Mouse (Mus musculus) hindbrain, postnatal 0 days (tissue): ENCODE measurements around the gene Ptpn12. TPM values are rescaled to one million over a fixed set of nuclear protein-coding genes. Genes with fewer than 3 reads are reported as not detected.
A peak's percentile ranks its signal among the peaks of the same experiment; 100 is the strongest.

Source experiments
- ATAC-seq: fragments of 200-750 bp; cut with Nextera tagmentation; 2 replicates; pipeline ENCODE4 v1.8.0; 2017; ENCODE audit warnings: mild to moderate bottlenecking, moderate TSS enrichment, moderate library complexity
- DNase-seq: peaks from one replicate; pipeline ENCODE4 v3.0.0-alpha.2; 2015; ENCODE audit warnings: low spot score
- H3K27ac ChIP-seq: fragments of 300-500 bp; sonication (generic); 2 replicates; pipeline ENCODE4 v1.5.1; 2014; ENCODE audit warnings: mild to moderate bottlenecking
- H3K27me3 ChIP-seq: fragments of 300-500 bp; sonication (generic); 2 replicates; pipeline ENCODE4 v1.6.1; 2014; ENCODE audit warnings: low read length, mixed read lengths; ENCODE audit not compliant: insufficient read depth
- H3K36me3 ChIP-seq: fragments of 300-500 bp; sonication (generic); 2 replicates; pipeline ENCODE4 v1.6.1; 2014; ENCODE audit warnings: low read length, mixed read lengths; ENCODE audit not compliant: insufficient read depth
- H3K4me1 ChIP-seq: fragments of 300-500 bp; sonication (generic); 2 replicates; pipeline ENCODE4 v1.6.1; 2014; ENCODE audit warnings: antibody characterized with exemption, low read length, mixed read lengths; ENCODE audit not compliant: insufficient read depth
- H3K4me2 ChIP-seq: fragments of 300-500 bp; sonication (generic); 2 replicates; pipeline ENCODE4 v1.6.1; 2014; ENCODE audit warnings: low read depth, mild to moderate bottlenecking, low read length, moderate library complexity, mixed read lengths
- H3K4me3 ChIP-seq: fragments of 300-500 bp; sonication (generic); 2 replicates; pipeline ENCODE4 v1.5.1; 2014; ENCODE audit warnings: low read length
- H3K9ac ChIP-seq: fragments of 300-500 bp; sonication (generic); replicated peaks from 2 replicates; pipeline ENCODE4 v1.6.1; 2014; ENCODE audit warnings: mild to moderate bottlenecking, low read length, moderate library complexity, mixed read lengths
- H3K9me3 ChIP-seq: fragments of 300-500 bp; sonication (generic); 2 replicates; pipeline ENCODE4 v1.6.1; 2016; ENCODE audit warnings: low read length, mixed read lengths
- CTCF ChIP-seq: IDR thresholded peaks from 2 replicates; pipeline ENCODE4 v1.5.1; 2016; ENCODE audit warnings: antibody characterized with exemption, control low read depth, low read depth
- WGBS: fragments of 180-500 bp; shearing (Covaris S2); extraction: QIAGEN DNeasy Blood & Tissue Kit; methylation state at CpG from one replicate; pipeline ENCODE4 v1.1.7; 2014; 5-methylcytosine and 5-hydroxymethylcytosine counted together
- polyA plus RNA-seq: library from polyadenylated mRNA; unstranded; fragments of >200 nt; fragmentation: Nextera tagmentation; extraction: Ambion mirVana; gene quantifications from 2 replicates; pipeline ENCODE4 v1.2.1, GENCODE M21; 2015
- total RNA-seq: library from RNA; depleted of rRNA; stranded (reverse); fragments of >200 nt; gene quantifications from 2 replicates; pipeline ENCODE4 v1.2.3, GENCODE M21; 2014

The Ptpn12 gene
- total and polyA plus RNA-seq, 2 experiments from 2014 or later = 11.5 to 20.6 TPM

GRCm38 (mm10) chr5:21032626-21033025 lies 23.1 kb downstream of the Ptpn12 start:
- no peak for TF ChIP-seq CTCF
- Histone ChIP-seq H3K9ac (no peak overlapping the region), H3K4me2 (no peak overlapping the region), H3K9me3 (no peaks in the 10 kb centered on the region), H3K4me3 (no peak overlapping the region), H3K36me3 (no peaks in the 10 kb centered on the region), H3K27me3 (no peaks in the 10 kb centered on the region), H3K27ac (no peak overlapping the region), H3K4me1 (0 out of 2 replicates have a peak, but pooled peaks cover 3% of the 10 kb centered on the region)
- 66% methylated on average over 3 of the region's 3 CpGs for WGBS
- no peak for ATAC-seq
- DNase-seq = no peak

GRCm38 (mm10) chr5:21030226-21030625 lies 25.5 kb downstream of the Ptpn12 start:
- no peak overlapping the region for H3K9ac ChIP-seq
- H3K4me2 ChIP-seq = no peak overlapping the region
- no peak overlapping the region for H3K4me3 ChIP-seq
- H3K27me3 ChIP-seq = no peaks in the 10 kb centered on the region
- H3K36me3 ChIP-seq = peaks cover 3% of the 10 kb centered on the region; the same call in 1 of the 2 replicates
- no peaks in the 10 kb centered on the region for H3K9me3 ChIP-seq
- H3K4me1 ChIP-seq = 0 out of 2 replicates have a peak, but pooled peaks cover 3% of the 10 kb centered on the region
- TF ChIP-seq CTCF = no peak
- ATAC-seq (no peak), DNase-seq (no peak)
- H3K27ac ChIP-seq = no peak overlapping the region

- H3K4me3 ChIP-seq = no peak overlapping the region
- DNase-seq (peak; percentile 9), ATAC-seq (no peak)
- no peak overlapping the region for H3K4me2 ChIP-seq
- WGBS = 52% methylated on average over 5 of the region's 5 CpGs
- H3K9me3 ChIP-seq = no peaks in the 10 kb centered on the region
- H3K4me1 ChIP-seq = no peaks in the 10 kb centered on the region
- no peaks in the 10 kb centered on the region for H3K27me3 ChIP-seq
- no peak overlapping the region for H3K9ac ChIP-seq
- H3K36me3 ChIP-seq = peaks cover 20% of the 10 kb centered on the region
- peak; percentile 20; the same call in 1 of the 2 replicates for TF ChIP-seq CTCF
- H3K27ac ChIP-seq = no peak overlapping the region
Measured at GRCm38 (mm10) chr5:21017075-21017474, 38.6 kb downstream of the Ptpn12 start.

GRCm38 (mm10) chr5:21010908-21011307 lies 44.8 kb downstream of the Ptpn12 start:
- Histone ChIP-seq H3K27me3 (no peaks in the 10 kb centered on the region), H3K9me3 (no peaks in the 10 kb centered on the region), H3K4me3 (no peak overlapping the region), H3K9ac (no peak overlapping the region), H3K4me2 (no peak overlapping the region), H3K36me3 (peaks cover 22% of the 10 kb centered on the region), H3K27ac (no peak overlapping the region), H3K4me1 (no peaks in the 10 kb centered on the region)
- no peak for ATAC-seq
- no peak for TF ChIP-seq CTCF
- DNase-seq = no peak

- no peak for ATAC-seq
- H3K4me1 ChIP-seq = no peaks in the 10 kb centered on the region
- no peak for TF ChIP-seq CTCF
- 0 out of 2 replicates have a peak, but pooled peaks cover 4% of the 10 kb centered on the region for H3K9me3 ChIP-seq
- WGBS = 97% methylated on average over 6 of the region's 6 CpGs
- no peaks in the 10 kb centered on the region for H3K27me3 ChIP-seq
- no peak overlapping the region for H3K4me2 ChIP-seq
- peaks cover 37% of the 10 kb centered on the region; the same call in 1 of the 2 replicates for H3K36me3 ChIP-seq
- no peak for DNase-seq
- H3K9ac ChIP-seq = no peak overlapping the region
- no peak overlapping the region for H3K27ac ChIP-seq
- no peak overlapping the region for H3K4me3 ChIP-seq
Measured at GRCm38 (mm10) chr5:21002723-21003122, 53.0 kb downstream of the Ptpn12 start.

- no peak overlapping the region for H3K4me2 ChIP-seq
- H3K27me3 ChIP-seq = no peaks in the 10 kb centered on the region
- DNase-seq (no peak), ATAC-seq (no peak)
- H3K4me1 ChIP-seq = no peaks in the 10 kb centered on the region
- peaks cover 47% of the 10 kb centered on the region; the same call in 1 of the 2 replicates for H3K36me3 ChIP-seq
- H3K4me3 ChIP-seq = no peak overlapping the region
- H3K9me3 ChIP-seq = 0 out of 2 replicates have a peak, but pooled peaks cover 4% of the 10 kb centered on the region
- no peak overlapping the region for H3K9ac ChIP-seq
- no peak for TF ChIP-seq CTCF
- 96% methylated on average over 10 of the region's 10 CpGs for WGBS
- H3K27ac ChIP-seq = no peak overlapping the region
Measured at GRCm38 (mm10) chr5:21001622-21002315, 53.9 kb downstream of the Ptpn12 start.

GRCm38 (mm10) chr5:20998427-20998826 lies 57.3 kb downstream of the Ptpn12 start:
- Histone ChIP-seq H3K4me3 (no peak overlapping the region), H3K36me3 (peaks cover 58% of the 10 kb centered on the region), H3K9me3 (0 out of 2 replicates have a peak, but pooled peaks cover 4% of the 10 kb centered on the region), H3K9ac (no peak overlapping the region), H3K27me3 (no peaks in the 10 kb centered on the region), H3K4me2 (no peak overlapping the region), H3K4me1 (no peaks in the 10 kb centered on the region), H3K27ac (no peak overlapping the region)
- no peak for DNase-seq
- ATAC-seq = no peak
- no peak for TF ChIP-seq CTCF
- whole genome bisulfite sequencing = 95% methylated on average over 6 of the region's 6 CpGs
